ENCODE assay signal across 8 mouse cellular contexts in genomic region chr4:6514823-6515222, GRCm38 (mm10).
DNase-seq lines count a peak whose midpoint lies in the region; ATAC-seq and TF ChIP-seq lines count a peak whose summit lies in the region.

No protein-coding gene starts in this region.

- no peaks in the 10 kb centered on the region for H3K9me3 ChIP-seq in midbrain, embryonic 16.5 days (replicated peaks; ENCODE audit: control insufficient read depth, low read length, poor library complexity, severe bottlenecking)
- no peaks in the 10 kb centered on the region for H3K9me3 ChIP-seq in stomach, postnatal 0 days (ENCODE audit: control insufficient read depth, low read length)

- intact Hi-C loops in left cerebral cortex, postnatal 36 days (cut with DNase I), result loop anchor here (5.0 kb wide), 1 partner anchor 288 kb away; no protein-coding TSS in a partner anchor

- TF ChIP-seq CTCF in stomach, postnatal 0 days (IDR thresholded peaks at IDR 0.05; ENCODE audit: low read depth), result peak; percentile 91

- no peak overlapping the region for H3K4me2 ChIP-seq in midbrain, embryonic 16.5 days (ENCODE audit: low read length)
- no peak overlapping the region for H3K4me2 ChIP-seq in stomach, postnatal 0 days (replicated peaks; ENCODE audit: low read depth)

- peak; percentile 77 for DNase-seq in A20 (ENCODE audit: low read depth, low spot score)
- peak; percentile 66 for DNase-seq in T-cell, adult 2 months (ENCODE audit: low spot score)
- DNase-seq in cerebellum, postnatal 36 days, result peak; percentile 56 to 84
- peak; percentile 81 for DNase-seq in gastrocnemius, adult 18-20 months (ENCODE audit: low spot score)
- DNase-seq in kidney, adult 8-10 months, result peak; percentile 59 to 72
- peak; percentile 54 to 70 for DNase-seq in left cerebral cortex, postnatal 36 days (ENCODE audit: low spot score in 2 of 2)
- peak; percentile 55 for DNase-seq in stomach, postnatal 0 days (ENCODE audit: low spot score)

- H3K9ac ChIP-seq in midbrain, embryonic 16.5 days (ENCODE audit: low read depth, low read length), result no peak overlapping the region
- no peak overlapping the region for H3K9ac ChIP-seq in stomach, postnatal 0 days (ENCODE audit: low read length)

- H3K4me3 ChIP-seq in midbrain, embryonic 16.5 days (ENCODE audit: low read depth, low read length), result no peak overlapping the region
- H3K4me3 ChIP-seq in stomach, postnatal 0 days (ENCODE audit: low read depth, low read length), result no peak overlapping the region

- TF ChIP-seq EP300 in stomach, postnatal 0 days (optimal IDR thresholded peaks at IDR 0.05), result no peak

- no peaks in the 10 kb centered on the region for H3K36me3 ChIP-seq in midbrain, embryonic 16.5 days (ENCODE audit: control insufficient read depth, insufficient read depth, low read length)
- no peaks in the 10 kb centered on the region for H3K36me3 ChIP-seq in stomach, postnatal 0 days (ENCODE audit: control insufficient read depth, insufficient read depth, low read length)

- H3K4me1 ChIP-seq in midbrain, embryonic 16.5 days (ENCODE audit: control insufficient read depth, insufficient read depth, low read length), result peaks cover 7% of the 10 kb centered on the region; the same call in 1 of the 2 replicates
- H3K4me1 ChIP-seq in stomach, postnatal 0 days (replicated peaks; ENCODE audit: control insufficient read depth, insufficient read depth), result no peaks in the 10 kb centered on the region

- no peaks in the 10 kb centered on the region for H3K27me3 ChIP-seq in midbrain, embryonic 16.5 days (ENCODE audit: control insufficient read depth, insufficient read depth, low read depth, low read length)
- no peaks in the 10 kb centered on the region for H3K27me3 ChIP-seq in stomach, postnatal 0 days (ENCODE audit: control insufficient read depth, insufficient read depth, low read length)

- ATAC-seq in midbrain, embryonic 16.5 days, result peak; percentile 61; the same call in 1 of the 2 replicates
- peak; percentile 45; the same call in 1 of the 2 replicates for ATAC-seq in stomach, postnatal 0 days (ENCODE audit: low FRiP score, low TSS enrichment)

- H3K27ac ChIP-seq in midbrain, embryonic 16.5 days (ENCODE audit: low read length), result no peak overlapping the region
- H3K27ac ChIP-seq in stomach, postnatal 0 days (replicated peaks), result no peak overlapping the region

- 23% methylated on average over 6 of the region's 6 CpGs for WGBS in midbrain, embryonic 16.5 days
- WGBS in stomach, postnatal 0 days, result 17% methylated on average over 6 of the region's 6 CpGs
